Mouse (Mus musculus) liver, embryonic 14.5 days (tissue): ENCODE results near the gene Ndufab1.

Experiments used
- CTCF ChIP-seq: IDR thresholded peaks from 2 replicates; pipeline ENCODE4 v1.5.1; 2016; ENCODE audit warnings: antibody characterized with exemption, low read depth, control low read depth
- EP300 ChIP-seq: IDR thresholded peaks from 2 replicates; pipeline ENCODE4 v1.6.1; 2016; ENCODE audit warnings: antibody characterized with exemption, low read depth

DNA sequence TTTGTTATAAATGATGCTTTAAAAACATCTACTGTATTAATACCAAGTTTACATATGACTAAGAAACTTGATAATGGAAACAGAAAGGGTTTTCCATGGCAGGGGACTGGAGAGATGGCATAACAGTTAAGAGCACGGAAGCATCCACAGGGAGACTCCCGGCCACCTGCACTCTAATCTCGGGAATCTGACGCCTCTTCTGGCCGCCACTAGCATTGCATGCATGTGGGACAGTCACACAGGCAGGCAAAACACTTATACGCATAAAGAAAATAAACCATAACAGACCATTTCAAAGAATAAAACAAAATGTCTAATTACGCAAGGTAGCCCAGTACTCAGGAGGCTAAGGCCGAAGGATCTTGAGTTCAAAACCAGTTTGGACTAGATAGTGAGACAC lies 23.9 kb upstream of the Ndufab1 start:
- TF ChIP-seq CTCF: peak; percentile 35; the same call in 1 of the 2 replicates
- no peak for TF ChIP-seq EP300
